Mouse (Mus musculus) myocyte (in vitro differentiated cells): ENCODE measurements around the gene Cytip. TPM values are rescaled to one million over a fixed set of nuclear protein-coding genes. Genes with fewer than 3 reads are reported as not detected.

Experiments
- H3K27me3 ChIP-seq: one replicate; pipeline ENCODE4 v1.6.1; 2011; ENCODE audit not compliant: control insufficient read depth, insufficient read depth, insufficient read length
- H3K36me3 ChIP-seq: one replicate; pipeline ENCODE4 v1.6.1; 2011; ENCODE audit not compliant: control insufficient read depth, insufficient read depth
- H3K4me2 ChIP-seq: one replicate; pipeline ENCODE4 v1.6.1; 2011; ENCODE audit warnings: low read depth, control low read depth
- H3K4me3 ChIP-seq: one replicate; pipeline ENCODE4 v1.5.1; 2011; ENCODE audit warnings: mild to moderate bottlenecking, control low read depth, moderate library complexity
- H3K79me2 ChIP-seq: one replicate; pipeline ENCODE4 v1.6.1; 2011; ENCODE audit not compliant: control insufficient read depth, insufficient read depth
- H3ac ChIP-seq: one replicate; pipeline ENCODE4 v1.6.1; 2011; ENCODE audit not compliant: control insufficient read depth, insufficient read length
- CEBPB ChIP-seq: IDR thresholded peaks from 2 replicates; pipeline ENCODE4 v1.6.1; 2011; ENCODE audit warnings: mild to moderate bottlenecking, moderate library complexity; ENCODE audit not compliant: poor library complexity, insufficient read depth, severe bottlenecking
- E2F4 ChIP-seq: IDR thresholded peaks from one replicate; pipeline ENCODE4 v1.6.1; 2011; ENCODE audit warnings: mild to moderate bottlenecking, control low read depth, moderate library complexity; ENCODE audit not compliant: insufficient read depth
- MAX ChIP-seq: IDR thresholded peaks from one replicate; pipeline ENCODE4 v1.6.1; 2011; ENCODE audit warnings: low read depth, mild to moderate bottlenecking, control low read depth
- MYOD1 ChIP-seq, 3 experiments: IDR thresholded peaks; one replicate each; pipeline ENCODE4 v1.6.1; 2011; ENCODE audit warnings: control low read depth in 2 of 3, low read depth in 2 of 3, mild to moderate bottlenecking in 2 of 3, moderate library complexity in 1 of 3; ENCODE audit not compliant: insufficient read length in 2 of 3, control insufficient read depth in 1 of 3
- MYOG ChIP-seq, 3 experiments: IDR thresholded peaks; one replicate each; pipeline ENCODE4 v1.6.1; 2011; ENCODE audit warnings: control low read depth in 2 of 3, low read depth in 2 of 3, mild to moderate bottlenecking in 2 of 3; ENCODE audit not compliant: insufficient read length in 2 of 3, control insufficient read depth in 1 of 3, insufficient read depth in 1 of 3
- POLR2A ChIP-seq: IDR thresholded peaks from one replicate; pipeline ENCODE4 v1.6.1; 2011; ENCODE audit warnings: low read depth, mild to moderate bottlenecking, control low read depth, moderate library complexity; ENCODE audit not compliant: insufficient read length
- POLR2AphosphoS2 ChIP-seq: IDR thresholded peaks from one replicate; pipeline ENCODE4 v1.6.1; 2011; ENCODE audit warnings: low read depth, control low read depth; ENCODE audit not compliant: insufficient read length
- REST ChIP-seq: IDR thresholded peaks from one replicate; pipeline ENCODE4 v1.6.1; 2011; ENCODE audit warnings: mild to moderate bottlenecking, control low read depth, moderate library complexity; ENCODE audit not compliant: insufficient read depth, insufficient read length
- SRF ChIP-seq: IDR thresholded peaks from one replicate; pipeline ENCODE4 v1.6.1; 2011; ENCODE audit warnings: low read depth; ENCODE audit not compliant: control insufficient read depth, insufficient read length
- TCF12 ChIP-seq: IDR thresholded peaks from one replicate; pipeline ENCODE4 v1.6.1; 2011; ENCODE audit warnings: mild to moderate bottlenecking, control low read depth; ENCODE audit not compliant: poor library complexity, insufficient read depth, severe bottlenecking
- TCF3 ChIP-seq: IDR thresholded peaks from one replicate; pipeline ENCODE4 v1.6.1; 2011; ENCODE audit warnings: low read depth, control low read depth; ENCODE audit not compliant: insufficient read length
- USF1 ChIP-seq: IDR thresholded peaks from one replicate; pipeline ENCODE4 v1.6.1; 2011; ENCODE audit warnings: low read depth, mild to moderate bottlenecking, control low read depth, moderate library complexity
- polyA plus RNA-seq: library from polyadenylated mRNA; unstranded; fragments of >200 nt; fragmentation: generic; extraction: Trizol; gene quantifications from one replicate; pipeline ENCODE4 v1.2.1, GENCODE M21; 2012; ENCODE audit warnings: missing spikeins

Cytip gene
- polyA plus RNA-seq, 1 experiment: 0.05 TPM

DNA sequence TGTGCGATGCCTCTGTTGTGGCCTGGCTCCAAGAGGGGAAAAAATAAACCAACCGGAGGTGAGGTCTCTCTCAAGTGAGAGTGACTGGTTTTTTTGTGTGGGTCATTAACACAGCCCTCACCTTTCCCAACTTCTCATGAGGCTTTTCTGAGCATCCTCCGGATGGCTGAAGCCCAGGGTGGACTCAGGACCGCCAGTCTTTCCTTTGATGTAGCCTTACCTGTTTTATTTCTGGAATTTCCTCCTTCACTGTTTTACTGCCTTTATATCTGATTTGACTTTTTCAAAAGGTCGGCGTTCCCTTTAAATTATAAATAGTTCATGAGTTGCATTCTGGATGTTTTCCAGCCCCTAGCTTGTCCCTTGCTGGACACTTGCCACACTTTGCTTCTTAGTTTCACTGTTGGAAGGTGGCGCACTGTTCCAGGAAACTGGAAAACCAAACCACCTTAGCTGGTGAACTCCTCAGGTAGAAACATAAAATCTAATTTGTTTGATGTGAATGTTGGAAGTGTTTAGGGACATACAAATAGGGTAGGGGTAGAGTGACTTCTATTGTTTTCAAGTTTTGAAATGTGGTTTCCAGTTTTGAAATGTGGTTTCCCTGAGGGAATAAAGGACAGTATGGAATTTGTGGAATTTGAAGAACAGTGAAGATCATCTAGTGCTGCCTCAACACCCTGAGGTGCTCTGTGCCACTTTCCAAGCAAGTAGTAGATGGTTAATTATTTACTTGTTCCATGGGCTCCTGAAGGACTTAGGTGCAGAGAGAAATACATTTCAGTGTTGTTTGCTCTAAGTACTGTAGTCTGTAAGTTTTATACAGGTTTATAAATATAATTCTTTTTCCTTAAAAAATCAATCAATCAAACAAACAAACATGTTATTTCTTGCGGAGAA, 19.7 kb downstream of the Cytip start:
- H3K36me3 ChIP-seq: no peaks in the 10 kb centered on the region
- no peak overlapping the region for H3K4me2 ChIP-seq
- TF ChIP-seq E2F4 (no peak), MYOD1 (IDR thresholded peaks at IDR 0.05; ENCODE audit: control insufficient read depth in 1 of 3, insufficient read length in 2 of 3, low read depth in 2 of 3) (no peak), SRF (no peak)
- H3ac ChIP-seq: no peak overlapping the region
- H3K79me2 ChIP-seq: no peaks in the 10 kb centered on the region
- no peaks in the 10 kb centered on the region for H3K27me3 ChIP-seq
- no peak overlapping the region for H3K4me3 ChIP-seq

GRCm38 (mm10) chr2:58174476-58175286, 20.7 kb downstream of the Cytip start:
- H3K79me2 ChIP-seq: no peaks in the 10 kb centered on the region
- TF ChIP-seq REST (no peak), MYOG (IDR thresholded peaks at IDR 0.05; ENCODE audit: control insufficient read depth in 1 of 3, insufficient read depth in 1 of 3, insufficient read length in 2 of 3, low read depth in 2 of 3) (no peak), E2F4 (no peak), USF1 (no peak)
- no peak overlapping the region for H3ac ChIP-seq

GRCm38 (mm10) chr2:58172963-58173362, 22.4 kb downstream of the Cytip start:
- Histone ChIP-seq H3K79me2 (no peaks in the 10 kb centered on the region), H3K4me3 (no peak overlapping the region), H3K36me3 (no peaks in the 10 kb centered on the region), H3ac (no peak overlapping the region), H3K27me3 (no peaks in the 10 kb centered on the region), H3K4me2 (no peak overlapping the region)
- TF ChIP-seq USF1 (no peak), MYOG (IDR thresholded peaks at IDR 0.05; ENCODE audit: control insufficient read depth in 1 of 3, insufficient read depth in 1 of 3, insufficient read length in 2 of 3, low read depth in 2 of 3) (no peak), CEBPB (no peak), E2F4 (no peak), REST (no peak), TCF3 (no peak), SRF (no peak)

More at GRCm38 (mm10) chr2:58174476-58175286, 20.7 kb downstream of the Cytip start:
- no peaks in the 10 kb centered on the region for H3K36me3 ChIP-seq
- H3K4me3 ChIP-seq: no peak overlapping the region
- no peak overlapping the region for H3K4me2 ChIP-seq
- no peaks in the 10 kb centered on the region for H3K27me3 ChIP-seq

DNA sequence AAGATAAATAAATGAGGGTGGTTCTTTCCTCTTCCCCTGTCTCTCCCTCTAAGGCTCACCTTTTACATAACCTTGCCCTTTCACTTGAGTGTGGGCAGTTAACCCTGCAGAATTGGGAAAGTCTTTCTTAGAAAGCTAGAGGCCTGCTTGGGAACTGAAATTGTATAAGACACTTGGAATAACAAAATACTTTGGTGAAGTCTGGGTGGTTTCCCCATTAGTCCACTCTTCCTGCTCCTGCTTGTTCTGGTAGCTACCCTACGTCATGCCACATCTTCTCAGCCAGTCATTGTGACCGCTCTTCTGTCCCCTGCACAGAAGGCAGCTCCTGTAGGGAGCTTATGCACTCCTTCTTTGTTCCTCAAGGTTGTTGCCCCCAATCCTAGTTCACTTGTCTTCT, 26.2 kb downstream of the Cytip start:
- H3K4me2 ChIP-seq: no peak overlapping the region
- no peaks in the 10 kb centered on the region for H3K27me3 ChIP-seq
- no peaks in the 10 kb centered on the region for H3K36me3 ChIP-seq
- TF ChIP-seq MYOD1 (IDR thresholded peaks at IDR 0.05; ENCODE audit: control insufficient read depth in 1 of 3, insufficient read length in 2 of 3, low read depth in 2 of 3) (no peak), E2F4 (no peak), POLR2AphosphoS2 (no peak), USF1 (no peak), POLR2A (no peak), CEBPB (no peak), TCF12 (no peak), REST (no peak), TCF3 (no peak)
- H3ac ChIP-seq: no peak overlapping the region
- H3K79me2 ChIP-seq: no peaks in the 10 kb centered on the region
- H3K4me3 ChIP-seq: no peak overlapping the region

GRCm38 (mm10) chr2:58167654-58168053, 27.7 kb downstream of the Cytip start:
- Histone ChIP-seq H3K4me3 (no peak overlapping the region), H3K27me3 (no peaks in the 10 kb centered on the region), H3K36me3 (no peaks in the 10 kb centered on the region), H3K79me2 (no peaks in the 10 kb centered on the region), H3K4me2 (no peak overlapping the region), H3ac (no peak overlapping the region)
- TF ChIP-seq POLR2A: no peak
- no peak for TF ChIP-seq E2F4
- no peak for TF ChIP-seq REST
- no peak for TF ChIP-seq CEBPB
- no peak for TF ChIP-seq MYOD1 (IDR thresholded peaks at IDR 0.05; ENCODE audit: control insufficient read depth in 1 of 3, insufficient read length in 2 of 3, low read depth in 2 of 3)
- TF ChIP-seq SRF: no peak
- TF ChIP-seq MAX: no peak
- TF ChIP-seq MYOG (IDR thresholded peaks at IDR 0.05; ENCODE audit: control insufficient read depth in 1 of 3, insufficient read depth in 1 of 3, insufficient read length in 2 of 3, low read depth in 2 of 3): no peak
- no peak for TF ChIP-seq POLR2AphosphoS2
- TF ChIP-seq TCF12: no peak
- TF ChIP-seq USF1: no peak
- no peak for TF ChIP-seq TCF3
